Mouse (Mus musculus): ENCODE results near the gene Kcnv2. TPM values are rescaled to one million over a fixed set of nuclear protein-coding genes. Genes with fewer than 3 reads are reported as not detected.

The Kcnv2 gene
- not detected for total RNA-seq (2023)

GRCm38 (mm10) chr19:27322281-27322680, at the start of gene Kcnv2:
Kcnv2 (plus strand) TSS chr19:27322588.

Other genes starting within 250 kb of the Kcnv2 start
- gene Vldlr, start 106.1 kb upstream of the Kcnv2 start, total RNA-seq (2023): not detected
- 100 to 1,000 TPM in 1 of 2 experiments, 10 to 100 TPM in 1; 78.3 to 110 TPM for gene Pum3, start 107.2 kb downstream of the Kcnv2 start, total RNA-seq (2023)

Data from B cell, adult 67 days (primary cell).